Mouse (Mus musculus) hindbrain, embryonic 15.5 days (tissue): ENCODE results near the gene Clec16a. TPM values are rescaled to one million over a fixed set of nuclear protein-coding genes. Genes with fewer than 3 reads are reported as not detected.

Experiments used
- polyA plus RNA-seq: library from polyadenylated mRNA; unstranded; fragments of >200 nt; fragmentation: Nextera tagmentation; extraction: Ambion mirVana; gene quantifications from 2 replicates; pipeline ENCODE4 v1.2.1, GENCODE M21; 2015

The Clec16a gene
- polyA plus RNA-seq, 1 experiment from 2014 or later: 70.2 TPM

Other genes with a start within 250 kb of the Clec16a start
- 18.3 and 18.8 TPM in 2 replicates for gene Emp2, start 231.4 kb upstream of the Clec16a start, polyA plus RNA-seq
- 17.9 and 18.2 TPM in 2 replicates for gene Tekt5, start 149.8 kb upstream of the Clec16a start, polyA plus RNA-seq
- gene Nubp1, start 133.4 kb upstream of the Clec16a start, polyA plus RNA-seq: 45.5 and 48.2 TPM in 2 replicates
- gene Tvp23a, start 98.0 kb upstream of the Clec16a start, polyA plus RNA-seq: 46.6 and 49.7 TPM in 2 replicates
- 0.37 and 0.52 TPM in 2 replicates for gene Ciita, start 65.3 kb upstream of the Clec16a start, polyA plus RNA-seq
- 18.1 and 19.3 TPM in 2 replicates for gene Dexi, start 2.3 kb upstream of the Clec16a start, polyA plus RNA-seq
- gene Socs1, start 240.2 kb downstream of the Clec16a start, polyA plus RNA-seq: 5.0 and 5.4 TPM in 2 replicates
- not detected in 2 replicates for gene Tnp2, start 243.3 kb downstream of the Clec16a start, polyA plus RNA-seq
- gene Prm3, start 245.6 kb downstream of the Clec16a start, polyA plus RNA-seq: not detected in 2 replicates